Mouse (Mus musculus) cerebellum, adult (tissue): ENCODE measurements around the gene Ugt1a8.
"Not testable (repeated sequence)": the region's sequence is repeated elsewhere in the genome, so short reads cannot be mapped to it uniquely, and the experiment has no call there.

Experiments used
- ATAC-seq: cut with Nextera tagmentation; 2 replicates; pipeline ENCODE4 v1.9.2; 2017; ENCODE audit warnings: mild to moderate bottlenecking, moderate library complexity, mixed read lengths; ENCODE audit not compliant: insufficient number of reproducible peaks, low FRiP score, low TSS enrichment

The Ugt1a8 gene

GRCm38 (mm10) chr1:88087513-88087912 lies at the start of gene Ugt1a8:
TSS of gene Ugt1a8 (plus strand) at chr1:88087813.
- no peak for ATAC-seq

GRCm38 (mm10) chr1:88043044-88043443 lies 44.6 kb upstream of the Ugt1a8 start:
- not testable (repeated sequence) for ATAC-seq

GRCm38 (mm10) chr1:88044832-88045437 lies 42.7 kb upstream of the Ugt1a8 start:
- ATAC-seq: not testable (repeated sequence)

GRCm38 (mm10) chr1:88047408-88047807 lies 40.2 kb upstream of the Ugt1a8 start:
- not testable (repeated sequence) for ATAC-seq

- no peak for ATAC-seq
Observed at GRCm38 (mm10) chr1:88055088-88055487, 32.5 kb upstream of the Ugt1a8 start, which contains the start of gene Ugt1a10. TSS of gene Ugt1a10 (plus strand) at chr1:88055388.

- not testable (repeated sequence) for ATAC-seq
Observed at GRCm38 (mm10) chr1:88066472-88067102, 21.0 kb upstream of the Ugt1a8 start.

GRCm38 (mm10) chr1:88070495-88070894 lies 17.1 kb upstream of the Ugt1a8 start, which contains the start of gene Ugt1a9:
TSS of gene Ugt1a9 (plus strand) at chr1:88070800.
- no peak for ATAC-seq

- ATAC-seq: no peak
Observed at GRCm38 (mm10) chr1:88070902-88071301, 16.7 kb upstream of the Ugt1a8 start.

GRCm38 (mm10) chr1:88074471-88074870 lies 13.1 kb upstream of the Ugt1a8 start:
- ATAC-seq: no peak

GRCm38 (mm10) chr1:88077128-88077527 lies 10.5 kb upstream of the Ugt1a8 start:
- ATAC-seq: no peak

- ATAC-seq: no peak
Observed at GRCm38 (mm10) chr1:88081670-88082069, 5.9 kb upstream of the Ugt1a8 start.

- ATAC-seq: no peak
Observed at GRCm38 (mm10) chr1:88086125-88086524, 1.5 kb upstream of the Ugt1a8 start.

GRCm38 (mm10) chr1:88092341-88092740 lies 4.7 kb downstream of the Ugt1a8 start:
- no peak for ATAC-seq

GRCm38 (mm10) chr1:88094270-88094676 lies 6.7 kb downstream of the Ugt1a8 start:
- not testable (repeated sequence) for ATAC-seq

- no peak for ATAC-seq
Observed at GRCm38 (mm10) chr1:88094941-88095492, 7.4 kb downstream of the Ugt1a8 start, which contains the start of gene Ugt1a7c. TSS of gene Ugt1a7c (plus strand) at chr1:88095062.

- not testable (repeated sequence) for ATAC-seq
Observed at GRCm38 (mm10) chr1:88098546-88098945, 10.9 kb downstream of the Ugt1a8 start.

- not testable (repeated sequence) for ATAC-seq
Observed at GRCm38 (mm10) chr1:88099691-88100090, 12.1 kb downstream of the Ugt1a8 start.

- ATAC-seq: not testable (repeated sequence)
Observed at GRCm38 (mm10) chr1:88103019-88103418, 15.4 kb downstream of the Ugt1a8 start, which contains the start of gene Ugt1a6b. TSS of gene Ugt1a6b (plus strand) at chr1:88103252.

GRCm38 (mm10) chr1:88103697-88104468 lies 16.3 kb downstream of the Ugt1a8 start:
- not testable (repeated sequence) for ATAC-seq

- ATAC-seq: no peak
Observed at GRCm38 (mm10) chr1:88104667-88105430, 17.2 kb downstream of the Ugt1a8 start.
